Mouse (Mus musculus) kidney, adult 2 months (tissue): ENCODE measurements around the gene Usp33. TPM values are rescaled to one million over a fixed set of nuclear protein-coding genes. Genes with fewer than 3 reads are reported as not detected.
A peak's percentile ranks its signal among the peaks of the same experiment; 100 is the strongest.

Experiments used
- DNase-seq: peaks from one replicate; pipeline ENCODE4 v3.0.0; 2021
- H3K27ac ChIP-seq: fragments of 200-500 bp; 2 replicates; pipeline ENCODE4 v1.5.1; 2012; ENCODE audit warnings: low read depth, low read length, control low read depth, inconsistent platforms; ENCODE audit not compliant: insufficient read depth
- H3K27me3 ChIP-seq: fragments of 200-500 bp; replicated peaks from 2 replicates; pipeline ENCODE4 v1.6.1; 2012; ENCODE audit warnings: mild to moderate bottlenecking, moderate library complexity, low read length, inconsistent platforms; ENCODE audit not compliant: control insufficient read depth, insufficient read depth
- H3K36me3 ChIP-seq: fragments of 200-500 bp; 2 replicates; pipeline ENCODE4 v1.6.1; 2012; ENCODE audit warnings: mild to moderate bottlenecking, moderate library complexity, low read length, inconsistent platforms; ENCODE audit not compliant: control insufficient read depth, insufficient read depth
- H3K4me1 ChIP-seq: fragments of 200-500 bp; 2 replicates; pipeline ENCODE4 v1.6.1; 2011; ENCODE audit warnings: low read length; ENCODE audit not compliant: control insufficient read depth, insufficient read depth
- H3K4me3 ChIP-seq: fragments of 200-500 bp; 2 replicates; pipeline ENCODE4 v1.5.1; 2011; ENCODE audit warnings: mild to moderate bottlenecking, low read depth, low read length, control low read depth; ENCODE audit not compliant: insufficient read depth
- CTCF ChIP-seq: fragments of 200-500 bp; conservative IDR thresholded peaks from 2 replicates; pipeline ENCODE4 v1.5.1; 2011; ENCODE audit warnings: low read depth, mild to moderate bottlenecking, control low read depth, low read length, moderate library complexity, mixed read lengths; ENCODE audit not compliant: insufficient read depth, insufficient read length
- POLR2A ChIP-seq: fragments of 200-500 bp; IDR thresholded peaks from one replicate; pipeline ENCODE4 v1.6.1; 2011; ENCODE audit warnings: low read depth, low read length, control low read depth
- WGBS: fragments of 180-500 bp; shearing (Covaris S2); methylation state at CpG from one replicate; pipeline ENCODE4 v1.1.7; 2018; 5-methylcytosine and 5-hydroxymethylcytosine counted together
- polyA plus RNA-seq: library from polyadenylated mRNA; depleted of rRNA; stranded (reverse); fragments of >200 nt; gene quantifications from 2 replicates; pipeline ENCODE4 v1.2.3, GENCODE M21; 2012

Usp33 gene
- polyA plus RNA-seq, 1 experiment: 21.0 TPM

DNA sequence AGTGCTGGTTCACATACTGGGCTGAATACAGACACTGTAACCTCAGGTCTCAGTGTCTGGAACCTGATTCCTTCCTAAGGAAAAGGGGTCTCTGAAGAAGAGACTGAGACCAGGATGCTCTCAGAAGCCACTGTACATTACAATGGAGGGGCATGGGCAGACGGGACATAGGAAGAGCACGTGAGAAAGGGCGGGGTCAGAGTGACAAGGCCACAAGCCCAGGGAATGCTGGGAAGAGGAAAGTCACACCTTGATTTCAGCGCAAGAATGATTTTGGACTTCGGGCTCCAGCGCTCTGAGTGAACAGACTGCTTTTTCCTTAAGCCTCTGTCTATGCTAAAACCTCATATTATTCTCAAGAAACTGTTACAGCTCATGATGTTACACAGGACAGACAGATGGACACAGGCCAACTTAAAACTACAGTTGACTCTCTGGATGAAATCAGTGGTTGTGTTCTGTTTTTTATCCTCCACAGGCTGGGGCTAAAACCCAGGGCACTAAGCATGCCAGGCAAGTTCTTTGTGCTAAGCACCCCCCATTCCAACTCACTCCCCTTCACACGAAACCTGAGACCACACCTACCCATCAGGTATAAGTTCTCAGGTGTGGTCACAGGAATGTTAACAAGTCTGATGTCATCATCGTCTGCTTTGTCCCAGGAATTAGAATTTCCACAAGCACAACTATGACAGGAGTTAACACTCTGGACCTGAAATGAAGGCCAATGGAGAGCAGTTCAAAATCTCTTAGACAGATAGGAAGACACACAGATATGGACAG, 24.3 kb upstream of the Usp33 start:
- H3K4me3 ChIP-seq: no peak overlapping the region
- WGBS: 86% methylated on average over 8 of the region's 8 CpGs
- no peaks in the 10 kb centered on the region for H3K4me1 ChIP-seq
- DNase-seq: no peak
- no peaks in the 10 kb centered on the region for H3K27me3 ChIP-seq
- TF ChIP-seq CTCF: no peak
- no peak overlapping the region for H3K27ac ChIP-seq
- H3K36me3 ChIP-seq: no peaks in the 10 kb centered on the region

DNA sequence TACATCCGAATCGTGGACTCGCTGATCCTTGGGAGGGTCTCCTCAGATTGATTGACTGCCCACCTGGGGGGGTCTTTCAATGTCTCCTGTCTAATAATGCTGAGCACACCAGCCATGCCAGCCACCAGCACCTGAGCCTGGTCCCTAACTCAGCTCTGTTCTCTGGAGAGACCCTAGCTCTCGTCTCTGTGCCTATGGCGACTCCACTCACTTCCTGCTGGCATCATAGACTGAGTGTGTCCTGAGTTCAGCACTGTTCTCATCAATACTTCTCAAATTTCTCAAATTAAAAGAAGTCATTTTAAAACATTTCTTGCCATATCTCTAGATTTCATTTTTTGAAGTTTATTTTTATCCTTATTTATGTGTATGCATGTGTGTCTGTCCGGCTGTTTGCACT, 14.2 kb upstream of the Usp33 start:
- TF ChIP-seq CTCF: no peak
- no peak for TF ChIP-seq POLR2A
- WGBS: 96% methylated on average over 6 of the region's 6 CpGs
- no peaks in the 10 kb centered on the region for H3K4me1 ChIP-seq
- no peak overlapping the region for H3K27ac ChIP-seq
- DNase-seq: no peak
- H3K36me3 ChIP-seq: peaks cover 5% of the 10 kb centered on the region
- H3K4me3 ChIP-seq: no peak overlapping the region
- no peaks in the 10 kb centered on the region for H3K27me3 ChIP-seq

GRCm38 (mm10) chr3:152332545-152333300, 13.6 kb upstream of the Usp33 start:
- H3K4me1 ChIP-seq: no peaks in the 10 kb centered on the region
- 0 out of 2 replicates have a peak overlapping the region, but pooled peaks have one; percentile 40 for H3K27ac ChIP-seq
- no peak for TF ChIP-seq POLR2A
- TF ChIP-seq CTCF: no peak
- H3K4me3 ChIP-seq: no peak overlapping the region
- H3K36me3 ChIP-seq: peaks cover 5% of the 10 kb centered on the region
- DNase-seq: no peak
- 59% methylated on average over 15 of the region's 15 CpGs for WGBS
- no peaks in the 10 kb centered on the region for H3K27me3 ChIP-seq

DNA sequence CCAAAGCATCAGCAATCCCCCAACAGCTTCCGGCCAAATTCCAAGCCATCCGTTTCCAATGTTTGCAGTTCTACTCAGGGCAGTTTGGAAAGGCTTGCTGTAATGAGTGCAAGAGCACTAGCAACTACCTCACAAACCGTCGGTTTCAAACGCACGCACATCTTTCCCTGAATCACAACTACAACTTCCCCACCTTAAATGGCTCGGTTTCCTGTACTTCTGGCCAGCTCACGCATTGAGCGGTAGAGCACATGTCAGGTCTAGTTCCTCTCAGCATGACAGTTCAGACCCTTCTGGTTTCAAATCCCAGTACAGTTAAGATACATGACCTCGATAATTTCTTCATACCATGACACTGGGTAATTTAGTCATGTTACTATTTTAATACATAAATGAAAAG, 12.6 kb upstream of the Usp33 start:
- no peak overlapping the region for H3K27ac ChIP-seq
- H3K4me3 ChIP-seq: no peak overlapping the region
- 85% methylated on average over 10 of the region's 10 CpGs for WGBS
- TF ChIP-seq POLR2A (no peak), CTCF (no peak)
- H3K36me3 ChIP-seq: peaks cover 5% of the 10 kb centered on the region
- no peaks in the 10 kb centered on the region for H3K27me3 ChIP-seq
- H3K4me1 ChIP-seq: no peaks in the 10 kb centered on the region
- no peak for DNase-seq

GRCm38 (mm10) chr3:152336085-152336484, 10.2 kb upstream of the Usp33 start:
- no peak for TF ChIP-seq CTCF
- no peak for TF ChIP-seq POLR2A
- Histone ChIP-seq H3K27ac (no peak overlapping the region), H3K36me3 (peaks cover 5% of the 10 kb centered on the region), H3K27me3 (no peaks in the 10 kb centered on the region), H3K4me1 (peaks cover 4% of the 10 kb centered on the region), H3K4me3 (no peak overlapping the region)
- 89% methylated on average over 8 of the region's 8 CpGs for WGBS
- DNase-seq: no peak

DNA sequence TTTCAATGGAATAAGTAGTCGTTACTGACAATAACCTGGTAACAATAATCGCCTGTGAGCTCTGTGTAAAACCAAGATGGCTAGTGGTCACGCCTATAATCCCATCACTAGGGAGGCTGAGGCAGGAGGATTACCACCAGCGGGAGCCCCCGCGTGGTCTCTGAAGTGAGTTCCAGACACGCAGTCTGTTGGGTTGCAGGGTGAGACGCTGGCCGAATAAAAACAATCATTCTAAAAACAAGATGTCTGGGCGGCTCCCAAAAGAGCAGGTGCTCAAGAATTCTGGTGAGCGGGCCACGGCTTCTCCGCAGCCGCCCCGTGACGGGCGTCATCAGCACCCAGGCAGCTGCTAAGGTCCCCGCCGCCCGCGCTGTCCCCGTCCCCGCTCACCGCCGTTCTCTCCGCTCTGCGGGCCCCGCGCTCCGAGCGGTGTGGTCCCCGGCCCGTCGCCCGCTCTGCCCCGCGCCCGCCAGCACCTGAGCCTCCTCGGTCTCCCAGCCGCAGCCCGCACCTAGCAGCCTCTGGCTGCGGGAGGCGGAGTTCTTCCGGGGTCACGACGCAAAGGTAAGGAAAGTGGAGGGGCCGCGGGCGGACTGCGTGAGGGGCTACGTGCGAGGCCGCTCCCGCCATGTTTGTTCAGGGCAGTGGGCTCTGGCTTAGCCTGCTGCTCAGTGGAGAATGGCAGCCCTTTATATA, 6.3 kb upstream of the Usp33 start, which contains the start of gene Miga1:
Miga1 (minus strand) TSS at position 546 of the 696 bp plus-strand sequence.
- Histone ChIP-seq H3K36me3 (no peaks in the 10 kb centered on the region; the same call in 1 of the 2 replicates), H3K27me3 (no peaks in the 10 kb centered on the region), H3K4me3 (peak within 1 kb of the TSS; percentile 97), H3K27ac (0 out of 2 replicates have a peak within 1 kb of the TSS, but pooled peaks have one; percentile 12), H3K4me1 (peaks cover 4% of the 10 kb centered on the region)
- no peak for TF ChIP-seq POLR2A
- TF ChIP-seq CTCF: no peak
- peak; percentile 72 for DNase-seq
- 3% methylated on average over 54 of the region's 54 CpGs for WGBS
